ENCODE assay signal across 9 mouse cellular contexts in genomic region chr3:80052879-80053278, GRCm38 (mm10).
DNase-seq lines count a peak whose midpoint lies in the region; ATAC-seq lines count a peak whose summit lies in the region.
"Had no signal": no experiment of that assay in that cellular context is flagged by ENCODE, and none has a peak within 500 bp of the region (broad histone marks: within the 10 kb centered on the region; RNA-seq: fewer than 3 reads in every experiment).

No protein-coding gene starts in this region.

- H3K9me3 ChIP-seq in kidney, embryonic 14.5 days (ENCODE audit: control insufficient read depth, low read length): no peaks in the 10 kb centered on the region
- no peaks in the 10 kb centered on the region for H3K9me3 ChIP-seq in heart, embryonic 13.5 days
- H3K9me3 ChIP-seq in liver, embryonic 16.5 days (replicated peaks; ENCODE audit: control insufficient read depth, low read length): no peaks in the 10 kb centered on the region
- no peaks in the 10 kb centered on the region for H3K9me3 ChIP-seq in forebrain, embryonic 13.5 days (replicated peaks)

- H3K27me3 ChIP-seq in kidney, embryonic 14.5 days (ENCODE audit: control insufficient read depth, insufficient read depth, low read length): no peaks in the 10 kb centered on the region
- H3K27me3 ChIP-seq in heart, embryonic 13.5 days (replicated peaks): no peaks in the 10 kb centered on the region
- H3K27me3 ChIP-seq in liver, embryonic 16.5 days (ENCODE audit: control insufficient read depth, insufficient read depth, low read depth, low read length): no peaks in the 10 kb centered on the region
- H3K27me3 ChIP-seq in forebrain, embryonic 13.5 days: no peaks in the 10 kb centered on the region

- no peak overlapping the region for H3K4me3 ChIP-seq in kidney, embryonic 14.5 days (ENCODE audit: low read length)
- no peak overlapping the region for H3K4me3 ChIP-seq in heart, embryonic 13.5 days
- no peak overlapping the region for H3K4me3 ChIP-seq in liver, embryonic 16.5 days (ENCODE audit: low read depth, low read length)
- H3K4me3 ChIP-seq in forebrain, embryonic 13.5 days: no peak overlapping the region

- DNase-seq in kidney, postnatal 10 days: peak; percentile 45
- peak; percentile 62 for DNase-seq in adrenal gland, adult 8-10 months
- no peak for DNase-seq in spleen, postnatal 4 days (ENCODE audit: low spot score in 2 of 2)
- DNase-seq: lung, postnatal 14 days had no signal

- no peak for ATAC-seq in kidney, embryonic 14.5 days (ENCODE audit: low FRiP score, low TSS enrichment)
- no peak for ATAC-seq in heart, embryonic 13.5 days (ENCODE audit: extremely low read depth, insufficient number of reproducible peaks, low FRiP score, low TSS enrichment)
- ATAC-seq in liver, embryonic 16.5 days (ENCODE audit: low read depth): peak; percentile 43; the same call in 1 of the 2 replicates
- ATAC-seq in monocyte, adult 5-6 weeks (replicated peaks; ENCODE audit: insufficient number of reproducible peaks, low FRiP score, low TSS enrichment, poor library complexity, severe bottlenecking): no peak
- ATAC-seq in forebrain, embryonic 13.5 days: no peak

- H3K4me2 ChIP-seq in kidney, embryonic 14.5 days (replicated peaks; ENCODE audit: low read depth, low read length): no peak overlapping the region
- H3K4me2 ChIP-seq in heart, embryonic 13.5 days: no peak overlapping the region
- H3K4me2 ChIP-seq in liver, embryonic 16.5 days (ENCODE audit: low read depth, low read length): no peak overlapping the region
- H3K4me2 ChIP-seq in forebrain, embryonic 13.5 days: no peak overlapping the region

- no peak overlapping the region for H3K27ac ChIP-seq in kidney, embryonic 14.5 days (ENCODE audit: low read depth, low read length)
- H3K27ac ChIP-seq in heart, embryonic 13.5 days (replicated peaks): peak overlapping the region; percentile 71
- no peak overlapping the region for H3K27ac ChIP-seq in liver, embryonic 16.5 days (ENCODE audit: low read length)
- H3K27ac ChIP-seq in forebrain, embryonic 13.5 days: no peak overlapping the region

- no peaks in the 10 kb centered on the region for H3K4me1 ChIP-seq in kidney, embryonic 14.5 days (ENCODE audit: control insufficient read depth, insufficient read depth, low read length)
- H3K4me1 ChIP-seq in heart, embryonic 13.5 days: peaks cover 45% of the 10 kb centered on the region
- no peaks in the 10 kb centered on the region for H3K4me1 ChIP-seq in liver, embryonic 16.5 days (ENCODE audit: control insufficient read depth, low read depth, low read length)
- no peaks in the 10 kb centered on the region for H3K4me1 ChIP-seq in forebrain, embryonic 13.5 days

- 56% methylated on average over 3 of the region's 3 CpGs for WGBS in kidney, embryonic 14.5 days
- WGBS in heart, embryonic 13.5 days: 5% methylated on average over 3 of the region's 3 CpGs
- 6% methylated on average over 3 of the region's 3 CpGs for WGBS in liver, embryonic 16.5 days (ENCODE audit: insufficient replicate concordance)
- WGBS in forebrain, embryonic 13.5 days: 73% methylated on average over 3 of the region's 3 CpGs

- H3K9ac ChIP-seq in kidney, embryonic 14.5 days (ENCODE audit: low read depth, low read length): no peak overlapping the region
- H3K9ac ChIP-seq in heart, embryonic 13.5 days: no peak overlapping the region
- H3K9ac ChIP-seq in liver, embryonic 16.5 days (ENCODE audit: low read depth, low read length): no peak overlapping the region
- no peak overlapping the region for H3K9ac ChIP-seq in forebrain, embryonic 13.5 days

- H3K36me3 ChIP-seq in kidney, embryonic 14.5 days (ENCODE audit: control insufficient read depth, insufficient read depth, low read length): no peaks in the 10 kb centered on the region
- no peaks in the 10 kb centered on the region for H3K36me3 ChIP-seq in heart, embryonic 13.5 days
- no peaks in the 10 kb centered on the region for H3K36me3 ChIP-seq in liver, embryonic 16.5 days (ENCODE audit: control insufficient read depth, insufficient read depth)
- no peaks in the 10 kb centered on the region for H3K36me3 ChIP-seq in forebrain, embryonic 13.5 days (ENCODE audit: poor library complexity, severe bottlenecking)

Comparison
In these comparisons a context has a peak if more than half of its experiments do, and no peak if none do; other contexts are left out.
1. DNase-seq: peak in kidney, postnatal 10 days (single experiment) and adrenal gland, adult 8-10 months (single experiment); none in spleen, postnatal 4 days (0 of 2).